Mouse (Mus musculus) kidney, postnatal 0 days (tissue): ENCODE data around the gene Map3k3. TPM values are rescaled to one million over a fixed set of nuclear protein-coding genes. Genes with fewer than 3 reads are reported as not detected.

Experiments
- ATAC-seq: fragments of 200-750 bp; cut with Nextera tagmentation; replicated peaks from 2 replicates; pipeline ENCODE4 v1.8.0; 2017; ENCODE audit warnings: low read depth, moderate number of reproducible peaks, moderate TSS enrichment, moderate library complexity; ENCODE audit not compliant: low FRiP score
- DNase-seq: peaks from one replicate; pipeline ENCODE4 v3.0.0-alpha.2; 2016; ENCODE audit warnings: low spot score
- H3K27ac ChIP-seq: fragments of 300-500 bp; sonication (generic); 2 replicates; pipeline ENCODE4 v1.5.1; 2014; ENCODE audit warnings: mild to moderate bottlenecking
- H3K27me3 ChIP-seq: fragments of 300-500 bp; sonication (generic); 2 replicates; pipeline ENCODE4 v1.6.1; 2014; ENCODE audit warnings: low read length, mixed read lengths; ENCODE audit not compliant: insufficient read depth
- H3K36me3 ChIP-seq: fragments of 300-500 bp; sonication (generic); 2 replicates; pipeline ENCODE4 v1.6.1; 2014; ENCODE audit warnings: low read length, mixed read lengths; ENCODE audit not compliant: insufficient read depth
- H3K4me1 ChIP-seq: fragments of 300-500 bp; sonication (generic); replicated peaks from 2 replicates; pipeline ENCODE4 v1.6.1; 2014; ENCODE audit warnings: antibody characterized with exemption, low read length, mixed read lengths; ENCODE audit not compliant: insufficient read depth
- H3K4me2 ChIP-seq: fragments of 300-500 bp; sonication (generic); 2 replicates; pipeline ENCODE4 v1.6.1; 2014; ENCODE audit warnings: mild to moderate bottlenecking, low read length, moderate library complexity, mixed read lengths
- H3K4me3 ChIP-seq: fragments of 300-500 bp; sonication (generic); replicated peaks from 2 replicates; pipeline ENCODE4 v1.5.1; 2014; ENCODE audit warnings: low read depth, low read length
- H3K9ac ChIP-seq: fragments of 300-500 bp; sonication (generic); 2 replicates; pipeline ENCODE4 v1.6.1; 2014; ENCODE audit warnings: low read depth, low read length
- H3K9me3 ChIP-seq: fragments of 300-500 bp; sonication (generic); replicated peaks from 2 replicates; pipeline ENCODE4 v1.6.1; 2016; ENCODE audit warnings: low read length, inconsistent platforms, mixed read lengths
- CTCF ChIP-seq: IDR thresholded peaks from 2 replicates; pipeline ENCODE4 v1.5.1; 2016; ENCODE audit warnings: antibody characterized with exemption, low read depth, mild to moderate bottlenecking, moderate library complexity
- WGBS: fragments of 180-500 bp; shearing (Covaris S2); extraction: QIAGEN DNeasy Blood & Tissue Kit; methylation state at CpG from one replicate; pipeline ENCODE4 v1.1.7; 2014; 5-methylcytosine and 5-hydroxymethylcytosine counted together
- polyA plus RNA-seq: library from polyadenylated mRNA; unstranded; fragments of >200 nt; fragmentation: Nextera tagmentation; extraction: Ambion mirVana; gene quantifications from 2 replicates; pipeline ENCODE4 v1.2.1, GENCODE M21; 2015

The Map3k3 gene
- polyA plus RNA-seq, 1 experiment from 2014 or later = 20.5 TPM

DNA sequence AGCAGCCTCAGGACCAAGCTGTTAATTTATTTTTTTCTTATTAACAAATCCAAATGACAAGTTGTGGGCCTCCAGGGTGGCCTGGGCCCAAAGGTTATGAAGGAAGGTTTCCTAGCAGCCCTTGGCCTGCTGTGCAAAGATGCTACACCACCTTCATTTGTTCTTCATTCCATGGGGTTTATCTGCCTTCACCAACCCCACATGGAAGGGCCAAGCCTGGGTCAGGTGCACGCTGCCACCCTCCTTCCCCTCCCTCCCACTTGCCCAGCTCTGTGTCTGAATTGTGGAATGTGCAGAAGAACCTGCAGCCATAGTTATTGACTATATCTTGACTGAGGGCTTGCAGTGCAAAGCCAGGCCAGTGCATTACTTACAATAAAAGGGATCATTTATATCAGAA, 71.8 kb downstream of the Map3k3 start:
- H3K27me3 ChIP-seq = no peaks in the 10 kb centered on the region
- no peak for TF ChIP-seq CTCF
- peaks cover 12% of the 10 kb centered on the region; the same call in 1 of the 2 replicates for H3K4me1 ChIP-seq
- no peak for DNase-seq
- H3K4me2 ChIP-seq = no peak overlapping the region
- WGBS = 86% methylated on average over 1 of the region's 1 CpGs
- H3K36me3 ChIP-seq = peaks cover 31% of the 10 kb centered on the region
- no peak for ATAC-seq
- no peak overlapping the region for H3K9ac ChIP-seq
- no peaks in the 10 kb centered on the region for H3K9me3 ChIP-seq
- no peak overlapping the region for H3K27ac ChIP-seq
- no peak overlapping the region for H3K4me3 ChIP-seq

DNA sequence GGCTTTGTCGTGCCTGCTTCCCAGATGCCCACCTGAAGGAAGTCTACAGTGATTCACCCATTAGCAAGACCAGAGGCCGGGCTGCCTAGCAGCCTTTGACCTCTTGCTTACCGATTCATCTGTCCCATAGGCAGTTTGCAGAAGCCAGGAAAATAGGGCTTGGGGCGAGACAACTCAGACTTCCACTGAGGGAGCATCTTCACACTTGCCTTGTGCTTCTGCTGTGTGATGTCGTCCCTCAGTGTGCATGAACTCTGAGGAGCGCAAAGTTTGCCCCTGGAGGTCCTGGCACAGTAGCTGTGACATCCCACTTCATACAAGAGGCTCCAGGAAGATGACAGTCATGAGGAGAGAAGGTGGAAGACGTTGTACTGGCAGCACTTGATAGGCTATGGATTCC, 72.7 kb downstream of the Map3k3 start:
- Histone ChIP-seq H3K4me2 (no peak overlapping the region), H3K36me3 (peaks cover 23% of the 10 kb centered on the region), H3K27ac (no peak overlapping the region), H3K4me1 (peaks cover 14% of the 10 kb centered on the region; the same call in 1 of the 2 replicates), H3K27me3 (no peaks in the 10 kb centered on the region), H3K9ac (no peak overlapping the region), H3K9me3 (no peaks in the 10 kb centered on the region), H3K4me3 (no peak overlapping the region)
- no peak for DNase-seq
- TF ChIP-seq CTCF = no peak
- ATAC-seq = no peak
- WGBS = 76% methylated on average over 7 of the region's 7 CpGs

DNA sequence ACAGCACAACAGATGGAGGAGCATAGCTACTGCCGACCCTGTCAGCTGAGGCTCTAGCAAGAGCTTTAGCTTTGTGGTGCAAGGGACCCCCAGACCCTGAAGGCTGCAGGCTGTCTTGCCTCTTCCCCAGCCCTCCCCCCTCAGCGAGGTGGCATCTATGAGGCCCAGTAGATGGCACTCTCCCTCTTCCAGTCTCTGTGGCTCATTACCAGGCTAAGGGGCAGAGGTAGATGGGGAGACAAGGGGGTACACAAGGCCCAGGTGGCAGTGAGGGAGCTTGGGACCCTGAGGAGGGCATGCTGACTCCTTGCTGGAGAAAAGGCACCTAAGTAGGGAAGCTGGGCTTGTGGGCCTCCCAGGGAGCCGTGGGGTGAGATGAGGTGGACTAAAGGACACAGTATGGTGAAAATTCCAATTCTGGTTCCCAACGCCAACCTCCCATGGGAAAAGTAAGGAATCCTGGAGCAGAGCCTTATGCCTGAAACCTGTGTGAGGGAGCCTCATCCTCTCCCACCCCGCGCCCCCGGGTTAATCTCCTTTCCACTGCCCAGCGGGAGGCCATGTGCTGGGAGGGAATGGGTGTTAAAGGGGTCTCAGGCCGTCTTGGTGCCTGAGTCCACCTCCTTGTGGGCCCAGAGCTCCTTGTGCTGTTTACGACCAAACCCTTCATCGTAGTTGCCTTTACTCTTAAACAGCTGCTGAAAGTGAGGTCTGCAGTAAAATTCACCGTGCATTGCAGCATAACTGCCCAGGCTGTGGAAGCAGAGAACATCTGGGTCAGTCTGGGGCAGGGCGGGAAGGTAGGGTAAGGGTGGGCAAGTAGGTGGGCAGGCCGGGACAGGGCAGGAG, 73.9 kb downstream of the Map3k3 start:
- 53% methylated on average over 14 of the region's 14 CpGs for WGBS
- Histone ChIP-seq H3K27ac (peak overlapping the region; percentile 89), H3K4me2 (peak overlapping the region; percentile 94), H3K4me3 (peak overlapping the region; percentile 70; the same call in 1 of the 2 replicates), H3K9me3 (no peaks in the 10 kb centered on the region), H3K36me3 (peaks cover 12% of the 10 kb centered on the region; the same call in 1 of the 2 replicates), H3K9ac (0 out of 2 replicates have a peak overlapping the region, but pooled peaks have one; percentile 90), H3K4me1 (peaks cover 14% of the 10 kb centered on the region; the same call in 1 of the 2 replicates), H3K27me3 (no peaks in the 10 kb centered on the region)
- TF ChIP-seq CTCF = peak; percentile 68
- no peak for ATAC-seq
- DNase-seq = peak; percentile 38

DNA sequence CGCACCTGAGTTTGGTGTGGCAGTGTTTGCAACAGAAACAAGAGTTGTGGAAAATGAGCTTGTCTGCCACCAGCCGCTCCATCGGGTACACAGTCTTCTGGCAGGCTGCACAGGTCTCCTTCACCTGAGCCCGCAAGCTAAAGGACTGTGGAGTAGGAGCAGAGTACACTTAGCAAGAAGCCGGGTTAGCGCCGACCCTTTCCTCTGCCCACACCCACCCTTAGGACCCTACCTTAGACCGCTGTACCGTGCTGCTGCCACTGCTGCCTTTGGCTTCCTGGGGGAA, 74.5 kb downstream of the Map3k3 start:
- H3K4me2 ChIP-seq = peak overlapping the region; percentile 94
- no peaks in the 10 kb centered on the region for H3K27me3 ChIP-seq
- ATAC-seq (no peak; the same call in 1 of the 2 replicates), DNase-seq (no peak)
- 30% methylated on average over 9 of the region's 9 CpGs for WGBS
- TF ChIP-seq CTCF = no peak
- peak overlapping the region; percentile 89 for H3K27ac ChIP-seq
- H3K4me1 ChIP-seq = peaks cover 14% of the 10 kb centered on the region; the same call in 1 of the 2 replicates
- H3K9ac ChIP-seq = peak overlapping the region; percentile 90; the same call in 1 of the 2 replicates
- peaks cover 10% of the 10 kb centered on the region; the same call in 1 of the 2 replicates for H3K36me3 ChIP-seq
- H3K9me3 ChIP-seq = no peaks in the 10 kb centered on the region
- peak overlapping the region; percentile 70 for H3K4me3 ChIP-seq

DNA sequence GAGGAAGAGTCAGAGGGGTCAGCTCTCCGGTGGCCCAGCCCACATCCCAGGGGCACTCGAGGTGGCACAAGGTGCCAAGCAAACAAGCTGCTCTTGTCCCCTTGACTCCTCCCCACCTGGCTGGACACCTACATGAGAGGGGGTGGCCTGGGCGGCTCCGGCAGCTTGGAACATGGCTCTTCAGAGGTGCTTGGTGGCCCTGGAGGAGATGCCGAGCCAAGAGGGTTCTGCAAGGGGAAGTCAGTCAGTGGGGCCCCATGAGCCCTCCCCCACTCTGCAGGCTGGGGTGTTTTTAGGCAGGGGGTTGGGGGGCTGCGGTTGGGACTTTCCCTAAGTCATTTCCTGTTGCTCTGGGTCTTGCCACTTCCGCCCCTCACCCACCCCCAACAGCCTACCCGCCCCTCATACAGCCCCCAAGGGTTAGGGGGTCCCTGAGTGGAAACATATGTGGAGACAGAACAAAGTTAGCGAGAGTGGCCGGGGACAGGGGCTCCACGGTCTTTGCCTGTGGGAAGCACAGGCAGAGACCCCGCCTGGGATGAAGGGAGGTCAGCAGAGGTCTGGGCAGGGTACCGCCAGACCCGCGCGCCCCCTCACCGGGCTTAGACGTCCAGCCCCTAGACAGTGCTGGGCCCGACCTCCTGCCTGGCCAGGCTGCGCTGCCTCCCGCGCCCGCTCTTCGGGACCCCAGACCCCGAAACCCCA, 75.0 kb downstream of the Map3k3 start:
- Histone ChIP-seq H3K4me3 (peak overlapping the region; percentile 70), H3K9ac (peak overlapping the region; percentile 90), H3K4me1 (peaks cover 14% of the 10 kb centered on the region; the same call in 1 of the 2 replicates), H3K27ac (peak overlapping the region; percentile 89), H3K9me3 (no peaks in the 10 kb centered on the region), H3K4me2 (peak overlapping the region; percentile 94), H3K27me3 (no peaks in the 10 kb centered on the region), H3K36me3 (peaks cover 9% of the 10 kb centered on the region; the same call in 1 of the 2 replicates)
- TF ChIP-seq CTCF = no peak
- DNase-seq (peak; percentile 58), ATAC-seq (peak; percentile 42; the same call in 1 of the 2 replicates)
- 2% methylated on average over 23 of the region's 25 CpGs for WGBS
